Mouse (Mus musculus) CH12.LX (cell line): ENCODE measurements around the gene Zic5. TPM values are rescaled to one million over a fixed set of nuclear protein-coding genes. Genes with fewer than 3 reads are reported as not detected.
A peak's percentile ranks its signal among the peaks of the same experiment; 100 is the strongest.

Source experiments
- DNase-seq: peaks from one replicate; pipeline ENCODE4 v3.0.0-alpha.2; 2013; ENCODE audit errors: extremely low read depth
- H3K27ac ChIP-seq: 2 replicates; pipeline ENCODE4 v1.5.1; 2012; ENCODE audit warnings: low read depth, mild to moderate bottlenecking, control low read depth, moderate library complexity; ENCODE audit not compliant: insufficient read depth
- H3K27me3 ChIP-seq: replicated peaks from 2 replicates; pipeline ENCODE3; 2012; ENCODE audit warnings: inconsistent platforms
- H3K36me3 ChIP-seq, 2 experiments: replicated peaks in 1 of 2; 2 replicates each; pipeline versions ENCODE3 to v1.6.1; 2012; ENCODE audit warnings: inconsistent platforms in 1 of 2, low read length in 1 of 2, mild to moderate bottlenecking in 1 of 2, mixed read lengths in 1 of 2, moderate library complexity in 1 of 2; ENCODE audit not compliant: control insufficient read depth in 1 of 2, insufficient read depth in 1 of 2
- H3K4me1 ChIP-seq, 2 experiments: 2 replicates each; pipeline ENCODE4 v1.6.1; 2012; ENCODE audit warnings: inconsistent platforms in 1 of 2, moderate library complexity in 1 of 2; ENCODE audit not compliant: insufficient read depth in 2 of 2, control insufficient read depth in 1 of 2
- H3K4me2 ChIP-seq: 2 replicates; pipeline ENCODE4 v1.6.1; 2012; ENCODE audit warnings: low read depth, mild to moderate bottlenecking, control low read depth; ENCODE audit not compliant: poor library complexity, insufficient read depth, severe bottlenecking
- H3K4me3 ChIP-seq, 3 experiments: fragments of 150-350 bp in 1 of 3; sonication (generic) in 1 of 3; replicated peaks in 1 of 3; 2 replicates each; pipeline versions ENCODE3 to v1.5.1; 2011 to 2012; ENCODE audit warnings: low read depth in 2 of 3, low read length in 2 of 3, mild to moderate bottlenecking in 2 of 3, moderate library complexity in 2 of 3, control low read depth in 1 of 3, improper control_type of control experiment in 1 of 3, inconsistent platforms in 1 of 3, mixed read lengths in 1 of 3; ENCODE audit not compliant: poor library complexity in 1 of 3
- H3K79me2 ChIP-seq: replicated peaks from 2 replicates; pipeline ENCODE4 v1.6.1; 2012; ENCODE audit warnings: mild to moderate bottlenecking, moderate library complexity; ENCODE audit not compliant: control insufficient read depth, poor library complexity, insufficient read depth, severe bottlenecking; ENCODE audit errors: extremely low read depth
- H3K9ac ChIP-seq: 2 replicates; pipeline ENCODE4 v1.6.1; 2012; ENCODE audit warnings: low read depth, mild to moderate bottlenecking, control low read depth, moderate library complexity; ENCODE audit not compliant: insufficient read depth
- H3K9me3 ChIP-seq: replicated peaks from 2 replicates; pipeline ENCODE3; 2012; ENCODE audit warnings: low read length, inconsistent platforms, mixed read lengths
- BHLHE40 ChIP-seq: IDR thresholded peaks from 2 replicates; pipeline ENCODE4 v1.6.1; 2011; ENCODE audit warnings: mild to moderate bottlenecking, low read depth, low read length, improper control_type of control experiment
- E2F4 ChIP-seq: IDR thresholded peaks from 2 replicates; pipeline ENCODE4 v1.6.1; 2011; ENCODE audit warnings: low read depth, low read length, improper control_type of control experiment; ENCODE audit not compliant: insufficient replicate concordance
- EP300 ChIP-seq: IDR thresholded peaks from 2 replicates; pipeline ENCODE4 v1.6.1; 2011; ENCODE audit warnings: low read length, improper control_type of control experiment
- HCFC1 ChIP-seq: IDR thresholded peaks from 2 replicates; pipeline ENCODE4 v1.6.1; 2012; ENCODE audit warnings: low read depth, mild to moderate bottlenecking, inconsistent platforms, low read length, improper control_type of control experiment
- IRF4 ChIP-seq: IDR thresholded peaks from 2 replicates; pipeline ENCODE4 v1.6.1; 2014; ENCODE audit warnings: low read depth, mild to moderate bottlenecking, inconsistent platforms, low read length, improper control_type of control experiment
- JUN ChIP-seq: IDR thresholded peaks from 2 replicates; pipeline ENCODE4 v1.6.1; 2011; ENCODE audit warnings: low read depth, mild to moderate bottlenecking, low read length, improper control_type of control experiment, moderate library complexity; ENCODE audit not compliant: insufficient read depth
- JUND ChIP-seq: conservative IDR thresholded peaks from 2 replicates; pipeline ENCODE4 v1.6.1; 2011; ENCODE audit warnings: low read depth, low read length, improper control_type of control experiment
- MAFK ChIP-seq: IDR thresholded peaks from 2 replicates; pipeline ENCODE4 v1.6.1; 2011; ENCODE audit warnings: low read length, improper control_type of control experiment; ENCODE audit not compliant: insufficient replicate concordance
- MAZ ChIP-seq: IDR thresholded peaks from 2 replicates; pipeline ENCODE4 v1.6.1; 2012; ENCODE audit warnings: low read depth, mild to moderate bottlenecking, inconsistent platforms, low read length, improper control_type of control experiment, moderate library complexity
- MYC ChIP-seq: IDR thresholded peaks from 2 replicates; pipeline ENCODE4 v1.6.1; 2011; ENCODE audit warnings: low read depth, mild to moderate bottlenecking, improper control_type of control experiment, low read length
- NELFE ChIP-seq: IDR thresholded peaks from 2 replicates; pipeline ENCODE4 v1.6.1; 2011; ENCODE audit warnings: low read depth, low read length, improper control_type of control experiment
- NRF1 ChIP-seq: IDR thresholded peaks from 2 replicates; pipeline ENCODE4 v1.6.1; 2014; ENCODE audit warnings: low read depth, mild to moderate bottlenecking, inconsistent platforms, low read length, improper control_type of control experiment, moderate library complexity
- POLR2A ChIP-seq: IDR thresholded peaks from 2 replicates; pipeline ENCODE4 v1.6.1; 2011; ENCODE audit warnings: low read depth, mild to moderate bottlenecking, improper control_type of control experiment, low read length
- RAD21 ChIP-seq: IDR thresholded peaks from 2 replicates; pipeline ENCODE4 v1.6.1; 2011; ENCODE audit warnings: low read depth, mild to moderate bottlenecking, low read length, improper control_type of control experiment, moderate library complexity
- TCF12 ChIP-seq: IDR thresholded peaks from 2 replicates; pipeline ENCODE4 v1.6.1; 2014; ENCODE audit warnings: low read depth, mild to moderate bottlenecking, inconsistent platforms, low read length, improper control_type of control experiment
- UBTF ChIP-seq: IDR thresholded peaks from 2 replicates; pipeline ENCODE4 v1.6.1; 2012; ENCODE audit warnings: low read depth, mild to moderate bottlenecking, inconsistent platforms, low read length, improper control_type of control experiment, moderate library complexity
- USF1 ChIP-seq: IDR thresholded peaks from 2 replicates; pipeline ENCODE4 v1.6.1; 2014; ENCODE audit warnings: low read depth, mild to moderate bottlenecking, inconsistent platforms, low read length, improper control_type of control experiment
- ZKSCAN1 ChIP-seq: IDR thresholded peaks from 2 replicates; pipeline ENCODE4 v1.6.1; 2012; ENCODE audit warnings: low read depth, inconsistent platforms, low read length, improper control_type of control experiment, borderline replicate concordance
- ZNF384 ChIP-seq: IDR thresholded peaks from 2 replicates; pipeline ENCODE4 v1.6.1; 2012; ENCODE audit warnings: low read depth, low read length, improper control_type of control experiment, inconsistent platforms
- dilution Hi-C: fragments of 300-500 bp; cut with MboI; formaldehyde crosslinking; loops from 2 replicates; pipeline ENCODE4 v1.14.3; 2020; ENCODE audit warnings: low sequenced_read_pairs; ENCODE audit not compliant: extremely low pct_unique_long_range_greater_than_20kb, extremely low pct_ligation_motif_present
- in situ Hi-C: fragments of 300-500 bp; cut with MboI; formaldehyde crosslinking; loops from 3 replicates; pipeline ENCODE4 v1.14.3; 2019; ENCODE audit warnings: low sequenced_read_pairs, low pct_ligation_motif_present, low pct_unique_long_range_greater_than_20kb, mixed read lengths
- polyA plus RNA-seq: library from polyadenylated mRNA; unstranded; fragments of >175 nt; gene quantifications from 2 replicates; pipeline ENCODE4 v1.2.1, GENCODE M21; 2012; ENCODE audit warnings: low read depth; ENCODE audit not compliant: insufficient read length
- total RNA-seq, 2 experiments: library from RNA; depleted of rRNA; stranded (reverse); fragments of 300-350 nt in 1 of 2; fragments of >200 nt in 1 of 2; gene quantifications; 2 replicates each; pipeline ENCODE4 v1.2.3; 2012 to 2014

Gene Zic5
- total and polyA plus RNA-seq, 3 experiments: 1.3 to 9.1 (median 1.5) TPM

GRCm38 (mm10) chr14:122461966-122462365, 3.5 kb downstream of the Zic5 start:
- peak overlapping the region in 1 of 3 experiments; percentile 37 for H3K4me3 ChIP-seq
- peaks cover 0 to 14% of the 10 kb centered on the region in 2 experiments; a peak in 1 of 4 replicates for H3K4me1 ChIP-seq
- peak overlapping the region; percentile 51 for H3K4me2 ChIP-seq
- peaks cover 0 to 5% of the 10 kb centered on the region in 2 experiments for H3K36me3 ChIP-seq
- in situ Hi-C loops (no loop called here), dilution Hi-C loops (no loop called here)
- H3K9ac ChIP-seq: no peak overlapping the region
- TF ChIP-seq TCF12 (no peak), HCFC1 (no peak), E2F4 (no peak), NRF1 (no peak), NELFE (no peak), IRF4 (no peak), ZNF384 (no peak), USF1 (no peak), MAZ (no peak), EP300 (no peak), BHLHE40 (no peak), RAD21 (no peak), MYC (no peak), POLR2A (no peak), JUND (no peak), UBTF (no peak)
- H3K27ac ChIP-seq: no peak overlapping the region
- H3K9me3 ChIP-seq: peaks cover 6% of the 10 kb centered on the region
- DNase-seq: no peak
- no peaks in the 10 kb centered on the region for H3K27me3 ChIP-seq
- H3K79me2 ChIP-seq: no peaks in the 10 kb centered on the region; the same call in 1 of the 2 replicates

GRCm38 (mm10) chr14:122461500-122461899, 4.0 kb downstream of the Zic5 start:
- no peak overlapping the region for H3K27ac ChIP-seq
- no peak overlapping the region for H3K4me2 ChIP-seq
- DNase-seq: no peak
- H3K9me3 ChIP-seq: peaks cover 6% of the 10 kb centered on the region
- peak overlapping the region in 1 of 3 experiments; percentile 37 for H3K4me3 ChIP-seq
- H3K27me3 ChIP-seq: no peaks in the 10 kb centered on the region
- peaks cover 0 to 14% of the 10 kb centered on the region in 2 experiments; a peak in 1 of 4 replicates for H3K4me1 ChIP-seq
- in situ Hi-C loops (no loop called here), dilution Hi-C loops (no loop called here)
- H3K36me3 ChIP-seq: peaks cover 0 to 5% of the 10 kb centered on the region in 2 experiments
- H3K79me2 ChIP-seq: no peaks in the 10 kb centered on the region; the same call in 1 of the 2 replicates
- TF ChIP-seq UBTF: no peak
- TF ChIP-seq ZKSCAN1: no peak
- peak; percentile 55 for TF ChIP-seq ZNF384
- no peak for TF ChIP-seq MYC
- no peak for TF ChIP-seq JUN
- no peak for TF ChIP-seq HCFC1
- no peak for TF ChIP-seq MAFK
- no peak overlapping the region for H3K9ac ChIP-seq
